Mouse (Mus musculus) thymus, adult 2 months (tissue): ENCODE data around the gene Gm20388.

Experiments
- CTCF ChIP-seq: fragments of 200-500 bp; IDR thresholded peaks from 2 replicates; pipeline ENCODE4 v1.5.1; 2012; ENCODE audit warnings: mild to moderate bottlenecking, control low read depth, low read length, moderate library complexity, borderline replicate concordance; ENCODE audit not compliant: control insufficient read depth, poor library complexity, insufficient read depth; ENCODE audit errors: extremely low read depth
- POLR2A ChIP-seq: fragments of 200-500 bp; IDR thresholded peaks from 2 replicates; pipeline ENCODE4 v1.6.1; 2012; ENCODE audit warnings: mild to moderate bottlenecking, low read length, control low read depth, moderate library complexity; ENCODE audit not compliant: control insufficient read depth, poor library complexity, insufficient read depth; ENCODE audit errors: extremely low read depth

- TF ChIP-seq POLR2A (no peak), CTCF (no peak)
Measured at GRCm38 (mm10) chr8:121063649-121064048, 1153.0 kb downstream of the Gm20388 start.
